Mouse (Mus musculus): ENCODE results near the gene Cyp2w1. TPM values are rescaled to one million over a fixed set of nuclear protein-coding genes. Genes with fewer than 3 reads are reported as not detected.

The Cyp2w1 gene
- not detected for total RNA-seq (2021)
- long read RNA-seq, experiment 1, result 0 reads
- long read RNA-seq, experiment 2, result 0 reads

DNA sequence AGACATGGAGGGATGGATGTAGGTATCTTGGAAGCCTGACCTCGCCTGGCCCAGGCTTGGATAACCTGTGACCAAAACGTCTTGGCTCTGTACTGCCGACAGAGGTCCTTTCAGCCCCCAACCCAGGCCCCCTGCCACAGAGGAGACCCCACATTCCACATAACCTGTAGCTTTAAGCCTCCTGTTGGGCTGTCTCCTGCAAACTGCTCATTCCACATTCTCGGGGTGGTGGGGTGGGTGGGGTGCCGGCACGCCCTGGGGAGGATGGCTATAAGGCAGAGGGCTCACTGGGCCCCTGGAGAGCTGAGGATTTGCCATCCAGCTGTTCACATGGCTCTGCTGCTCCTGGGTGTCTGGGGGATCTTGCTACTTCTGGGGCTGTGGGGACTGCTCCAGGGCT, at the start of gene Cyp2w1:
Gene Cyp2w1 (plus strand): TSS at position 301 of the 400 bp plus-strand sequence.
- no peak for DNase-seq (ENCODE audit: low spot score in 2 of 2)
- TF ChIP-seq CTCF (conservative IDR thresholded peaks at IDR 0.05), result no peak
- Histone ChIP-seq H3K27ac (no peak within 1 kb of the TSS), H3K4me3 (no peak within 1 kb of the TSS)

GRCm38 (mm10) chr5:139303646-139304061, 48.8 kb upstream of the Cyp2w1 start:
- no peak for DNase-seq (ENCODE audit: low spot score in 2 of 2)
- Histone ChIP-seq H3K4me3 (no peak overlapping the region), H3K27ac (peak overlapping the region; percentile 23; the same call in 1 of the 2 replicates)
- TF ChIP-seq CTCF (conservative IDR thresholded peaks at IDR 0.05), result no peak

DNA sequence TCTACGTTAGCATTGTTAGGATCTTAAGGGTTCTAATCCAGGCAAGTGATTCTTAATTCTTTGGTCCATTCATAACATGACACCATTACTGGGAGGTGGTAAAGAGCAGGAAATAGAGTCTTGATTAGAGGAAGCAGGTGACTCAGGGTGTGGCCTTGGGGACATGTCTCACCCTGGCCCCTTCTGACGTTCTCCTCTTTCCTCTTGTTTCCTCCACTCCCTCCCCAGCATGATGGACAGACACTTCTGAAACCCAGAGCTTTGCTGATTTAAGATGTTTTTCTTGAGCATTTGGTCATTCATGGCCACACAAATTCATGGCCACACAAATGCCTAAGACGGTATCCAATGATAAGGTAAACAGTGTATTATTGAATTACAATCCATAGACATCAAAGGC, 42.5 kb upstream of the Cyp2w1 start:
- H3K4me3 ChIP-seq, result no peak overlapping the region
- H3K27ac ChIP-seq, result no peak overlapping the region
- no peak for TF ChIP-seq CTCF (conservative IDR thresholded peaks at IDR 0.05)
- DNase-seq (ENCODE audit: low spot score in 2 of 2), result no peak

DNA sequence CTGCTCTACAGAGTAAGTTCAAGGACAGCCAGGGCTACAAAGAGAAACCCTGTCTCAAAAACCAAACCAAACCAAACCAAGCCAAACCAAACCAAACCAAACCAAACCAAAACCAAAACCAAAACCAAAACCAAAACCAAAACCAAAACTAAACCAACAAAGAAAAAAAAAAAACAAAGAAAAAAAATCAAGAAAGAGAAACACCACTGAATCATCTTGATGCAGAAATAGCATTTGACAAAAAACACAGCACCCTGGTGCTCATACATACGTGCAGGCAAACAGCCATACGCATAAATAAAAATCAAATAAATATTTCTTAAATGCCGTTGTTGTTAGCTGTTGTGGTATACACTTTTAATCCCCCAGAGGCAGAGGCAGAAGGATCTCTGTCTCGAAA, 41.9 kb upstream of the Cyp2w1 start:
- TF ChIP-seq CTCF (conservative IDR thresholded peaks at IDR 0.05), result no peak
- Histone ChIP-seq H3K4me3 (no peak overlapping the region), H3K27ac (no peak overlapping the region)
- DNase-seq (ENCODE audit: low spot score in 2 of 2), result no peak

GRCm38 (mm10) chr5:139311822-139312221, 40.6 kb upstream of the Cyp2w1 start:
- no peak for DNase-seq (ENCODE audit: low spot score in 2 of 2)
- H3K27ac ChIP-seq, result peak overlapping the region; percentile 28; the same call in 1 of the 2 replicates
- H3K4me3 ChIP-seq, result no peak overlapping the region
- no peak for TF ChIP-seq CTCF (conservative IDR thresholded peaks at IDR 0.05)

DNA sequence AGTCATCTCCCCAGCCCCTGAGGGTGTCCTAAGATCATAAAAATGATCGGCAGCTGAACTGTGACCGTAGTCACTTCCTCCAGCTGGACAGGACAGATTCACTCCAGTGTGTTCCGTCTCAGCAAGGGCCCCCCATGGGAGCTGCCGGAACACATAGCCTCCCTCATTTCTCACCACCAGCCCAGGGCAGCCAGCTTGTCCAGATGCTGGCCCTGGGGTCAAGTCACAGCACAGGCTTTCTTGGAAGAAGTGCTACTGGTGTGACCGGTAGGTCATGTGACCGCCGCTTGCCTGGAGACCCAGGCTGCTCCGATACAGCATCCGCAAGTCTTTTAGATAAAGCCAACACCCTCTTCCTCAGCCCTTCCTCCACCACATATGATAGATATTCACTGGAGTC, 38.9 kb upstream of the Cyp2w1 start:
- no peak for DNase-seq (ENCODE audit: low spot score in 2 of 2)
- Histone ChIP-seq H3K4me3 (no peak overlapping the region), H3K27ac (no peak overlapping the region)
- no peak for TF ChIP-seq CTCF (conservative IDR thresholded peaks at IDR 0.05)

DNA sequence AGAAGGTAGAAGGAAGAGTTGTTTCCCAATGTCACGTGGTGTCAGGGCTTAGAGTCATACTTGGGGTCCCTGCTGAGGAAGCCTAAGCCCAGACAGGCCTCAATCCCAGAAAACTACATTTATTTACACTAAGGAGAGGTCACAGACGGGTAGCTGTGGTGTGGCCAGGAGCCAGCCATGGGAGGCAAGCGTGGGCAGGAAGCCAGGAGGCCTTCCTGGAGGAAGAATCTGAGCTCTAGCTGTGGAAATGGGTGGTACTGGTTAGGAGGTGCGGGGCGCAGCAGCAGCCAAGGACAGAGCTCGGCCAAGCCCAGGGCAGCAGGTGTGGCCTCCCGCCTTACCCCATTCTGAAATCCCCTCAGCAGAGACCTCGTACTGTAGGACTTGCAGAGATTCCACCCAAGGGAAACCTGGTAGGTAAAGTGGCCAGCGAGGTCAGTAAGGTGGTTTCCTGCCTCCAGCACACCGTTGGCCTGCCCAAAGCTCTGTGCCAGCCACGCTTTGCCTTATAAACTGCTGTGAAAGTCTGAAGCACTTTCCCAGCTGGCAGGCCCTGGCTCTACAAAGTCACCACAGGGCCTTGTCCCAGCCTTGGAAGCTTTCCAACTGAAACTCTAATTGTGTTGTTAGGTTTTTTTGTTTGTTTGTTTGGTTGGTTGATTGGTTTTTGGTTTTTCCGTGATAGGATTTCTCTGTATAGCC, 37.3 kb upstream of the Cyp2w1 start:
- no peak overlapping the region for H3K27ac ChIP-seq
- no peak for DNase-seq (ENCODE audit: low spot score in 2 of 2)
- H3K4me3 ChIP-seq, result no peak overlapping the region
- TF ChIP-seq CTCF (conservative IDR thresholded peaks at IDR 0.05), result no peak

- no peak overlapping the region for H3K4me3 ChIP-seq
- TF ChIP-seq CTCF (conservative IDR thresholded peaks at IDR 0.05), result no peak
- no peak for DNase-seq (ENCODE audit: low spot score in 2 of 2)
- peak overlapping the region; percentile 52; the same call in 1 of the 2 replicates for H3K27ac ChIP-seq
Measured at GRCm38 (mm10) chr5:139316982-139317675, 35.3 kb upstream of the Cyp2w1 start.

GRCm38 (mm10) chr5:139317751-139318504, 34.5 kb upstream of the Cyp2w1 start:
- peak overlapping the region; percentile 52 for H3K27ac ChIP-seq

DNA sequence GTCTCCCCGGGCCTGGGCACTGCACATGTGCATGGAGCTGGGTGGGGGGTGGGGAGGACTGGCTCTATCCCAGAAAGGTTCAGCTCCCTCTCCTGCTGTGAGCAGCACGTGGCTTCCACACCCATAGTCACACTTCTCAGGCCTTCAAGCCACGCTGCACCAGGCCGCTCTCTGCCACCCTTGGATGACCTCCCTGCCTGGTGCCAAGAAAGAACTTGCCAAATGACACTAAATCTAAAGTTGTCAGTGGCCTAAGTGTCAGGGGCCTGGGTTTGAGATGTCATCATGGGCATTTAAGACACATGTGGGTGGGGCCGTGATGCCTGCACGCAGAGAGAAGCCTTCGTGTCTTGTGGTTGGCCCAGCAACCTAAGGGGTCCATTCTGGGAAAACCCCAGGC, 32.0 kb upstream of the Cyp2w1 start:
- H3K27ac ChIP-seq, result no peak overlapping the region; the same call in 1 of the 2 replicates
- no peak overlapping the region for H3K4me3 ChIP-seq
- no peak for TF ChIP-seq CTCF (conservative IDR thresholded peaks at IDR 0.05)
- DNase-seq (ENCODE audit: low spot score in 2 of 2), result no peak

More at GRCm38 (mm10) chr5:139317751-139318504, 34.5 kb upstream of the Cyp2w1 start:
- DNase-seq (ENCODE audit: low spot score in 2 of 2), result peak; percentile 44 to 68
- no peak for TF ChIP-seq CTCF (conservative IDR thresholded peaks at IDR 0.05)
- H3K4me3 ChIP-seq, result peak overlapping the region; percentile 17; the same call in 1 of the 2 replicates

GRCm38 (mm10) chr5:139321331-139321730, 31.1 kb upstream of the Cyp2w1 start:
- Histone ChIP-seq H3K27ac (no peak overlapping the region), H3K4me3 (no peak overlapping the region)
- TF ChIP-seq CTCF (conservative IDR thresholded peaks at IDR 0.05), result no peak
- no peak for DNase-seq (ENCODE audit: low spot score in 2 of 2)

DNA sequence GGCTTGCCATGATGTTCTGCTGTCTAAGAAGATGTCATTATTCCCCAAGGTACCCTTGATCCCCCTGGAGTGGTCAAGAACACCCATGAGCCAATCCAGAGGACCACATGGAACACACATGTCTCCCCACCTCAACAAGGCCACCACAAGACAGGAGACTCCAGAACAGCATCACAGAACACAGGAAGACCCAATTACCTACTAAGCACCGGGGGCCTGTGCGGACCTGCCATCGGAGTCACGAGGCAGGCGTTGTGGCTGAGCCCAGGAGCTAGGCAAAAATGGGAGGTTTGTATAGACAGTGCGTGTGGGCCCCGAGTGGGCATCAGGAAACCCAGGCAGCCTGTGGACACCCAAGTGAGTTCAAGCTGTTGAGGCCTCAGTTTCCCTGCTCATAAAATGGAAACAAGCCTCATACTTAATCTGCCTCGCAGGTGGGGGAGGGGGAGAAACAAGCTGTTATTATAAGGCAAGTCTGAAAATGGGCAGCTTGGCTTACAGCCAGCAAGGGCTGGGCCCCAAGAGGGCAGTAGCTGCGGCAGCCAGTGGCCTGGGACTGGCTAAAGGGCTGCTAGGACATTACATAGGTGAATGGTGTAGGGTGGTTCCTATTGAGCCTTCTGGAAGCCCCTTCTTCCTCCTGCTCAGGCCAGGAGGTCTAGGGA, 29.0 kb upstream of the Cyp2w1 start:
- no peak for TF ChIP-seq CTCF (conservative IDR thresholded peaks at IDR 0.05)
- Histone ChIP-seq H3K4me3 (peak overlapping the region; percentile 59), H3K27ac (peak overlapping the region; percentile 98)
- no peak for DNase-seq (ENCODE audit: low spot score in 2 of 2)
